Mouse (Mus musculus): ENCODE measurements around the gene I0C0044D17Rik. TPM values are rescaled to one million over a fixed set of nuclear protein-coding genes. Genes with fewer than 3 reads are reported as not detected.

I0C0044D17Rik gene
- polyA plus RNA-seq, 1 experiment from 2014 or later = not detected

- H3K27ac ChIP-seq (replicated peaks; ENCODE audit: low read depth, low read length) = no peak overlapping the region
- DNase-seq (ENCODE audit: low spot score) = no peak
- ATAC-seq (ENCODE audit: insufficient number of reproducible peaks, low FRiP score, low TSS enrichment, low read depth) = no peak
- no peaks in the 10 kb centered on the region; the same call in 1 of the 2 replicates for H3K36me3 ChIP-seq (ENCODE audit: control insufficient read depth, insufficient read depth, low read length)
- no peaks in the 10 kb centered on the region for H3K27me3 ChIP-seq (ENCODE audit: control insufficient read depth, insufficient read depth, low read length)
- H3K4me3 ChIP-seq (ENCODE audit: low read depth, low read length) = no peak overlapping the region
- no peaks in the 10 kb centered on the region for H3K9me3 ChIP-seq (ENCODE audit: control insufficient read depth, low read length)
- no peak overlapping the region for H3K9ac ChIP-seq (ENCODE audit: low read length)
- WGBS = 8% methylated on average over 16 of the region's 16 CpGs
- no peak overlapping the region for H3K4me2 ChIP-seq (ENCODE audit: low read depth, severe bottlenecking)
- H3K4me1 ChIP-seq (ENCODE audit: control insufficient read depth, insufficient read depth, low read length) = peaks cover 29% of the 10 kb centered on the region
These were observed 45.4 kb downstream of the I0C0044D17Rik start for GRCm38 (mm10) chr4:98778219-98778618.

- Histone ChIP-seq H3K27ac (replicated peaks; ENCODE audit: low read depth, low read length) (peak overlapping the region; percentile 32; the same call in 1 of the 2 replicates), H3K4me1 (ENCODE audit: control insufficient read depth, insufficient read depth, low read length) (peaks cover 29% of the 10 kb centered on the region), H3K4me3 (ENCODE audit: low read depth, low read length) (no peak overlapping the region), H3K27me3 (ENCODE audit: control insufficient read depth, insufficient read depth, low read length) (no peaks in the 10 kb centered on the region), H3K36me3 (ENCODE audit: control insufficient read depth, insufficient read depth, low read length) (no peaks in the 10 kb centered on the region), H3K9me3 (ENCODE audit: control insufficient read depth, low read length) (no peaks in the 10 kb centered on the region), H3K9ac (ENCODE audit: low read length) (no peak overlapping the region), H3K4me2 (ENCODE audit: low read depth, severe bottlenecking) (no peak overlapping the region)
- ATAC-seq (ENCODE audit: insufficient number of reproducible peaks, low FRiP score, low TSS enrichment, low read depth) (no peak), DNase-seq (ENCODE audit: low spot score) (no peak)
- WGBS = 89% methylated on average over 6 of the region's 6 CpGs
These were observed 46.2 kb downstream of the I0C0044D17Rik start for GRCm38 (mm10) chr4:98777464-98777863.

GRCm38 (mm10) chr4:98776721-98777427, 46.8 kb downstream of the I0C0044D17Rik start:
- no peak overlapping the region for H3K9ac ChIP-seq (ENCODE audit: low read length)
- peaks cover 29% of the 10 kb centered on the region for H3K4me1 ChIP-seq (ENCODE audit: control insufficient read depth, insufficient read depth, low read length)
- DNase-seq (ENCODE audit: low spot score) (peak; percentile 64), ATAC-seq (ENCODE audit: insufficient number of reproducible peaks, low FRiP score, low TSS enrichment, low read depth) (peak; percentile 83)
- WGBS = 30% methylated on average over 10 of the region's 10 CpGs
- no peak overlapping the region for H3K4me3 ChIP-seq (ENCODE audit: low read depth, low read length)
- no peaks in the 10 kb centered on the region for H3K27me3 ChIP-seq (ENCODE audit: control insufficient read depth, insufficient read depth, low read length)
- no peaks in the 10 kb centered on the region for H3K9me3 ChIP-seq (ENCODE audit: control insufficient read depth, low read length)
- no peaks in the 10 kb centered on the region for H3K36me3 ChIP-seq (ENCODE audit: control insufficient read depth, insufficient read depth, low read length)
- H3K4me2 ChIP-seq (ENCODE audit: low read depth, severe bottlenecking) = no peak overlapping the region
- H3K27ac ChIP-seq (replicated peaks; ENCODE audit: low read depth, low read length) = peak overlapping the region; percentile 32; the same call in 1 of the 2 replicates

DNA sequence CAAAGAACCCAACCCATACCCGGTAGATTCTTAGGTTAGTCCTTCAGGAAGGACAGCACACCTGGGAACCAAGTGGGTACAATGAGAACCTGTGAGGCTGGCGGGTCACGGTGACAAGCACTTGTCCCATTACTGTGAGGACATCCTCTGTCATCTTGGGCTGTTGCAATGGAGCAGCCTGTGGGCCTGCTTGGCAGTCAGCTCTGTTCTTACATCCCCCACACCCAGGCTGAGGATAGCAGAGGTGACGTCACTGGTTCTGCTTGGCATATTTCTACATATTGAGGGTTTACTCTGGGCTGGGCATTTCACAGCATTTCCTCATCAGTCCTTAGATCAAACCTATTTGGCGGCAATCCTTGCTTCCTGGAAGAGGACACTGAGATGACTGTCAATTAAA, 49.9 kb downstream of the I0C0044D17Rik start:
- Histone ChIP-seq H3K4me2 (ENCODE audit: low read depth, severe bottlenecking) (no peak overlapping the region), H3K27me3 (ENCODE audit: control insufficient read depth, insufficient read depth, low read length) (no peaks in the 10 kb centered on the region), H3K9ac (ENCODE audit: low read length) (no peak overlapping the region), H3K9me3 (ENCODE audit: control insufficient read depth, low read length) (no peaks in the 10 kb centered on the region), H3K4me3 (ENCODE audit: low read depth, low read length) (no peak overlapping the region), H3K36me3 (ENCODE audit: control insufficient read depth, insufficient read depth, low read length) (no peaks in the 10 kb centered on the region), H3K27ac (replicated peaks; ENCODE audit: low read depth, low read length) (no peak overlapping the region), H3K4me1 (ENCODE audit: control insufficient read depth, insufficient read depth, low read length) (peaks cover 21% of the 10 kb centered on the region)
- WGBS = 85% methylated on average over 5 of the region's 5 CpGs
- ATAC-seq (ENCODE audit: insufficient number of reproducible peaks, low FRiP score, low TSS enrichment, low read depth) (no peak), DNase-seq (ENCODE audit: low spot score) (no peak)

Other genes starting within 250 kb of the I0C0044D17Rik start
- gene L1td1, start 97.1 kb downstream of the I0C0044D17Rik start, polyA plus RNA-seq (2014; fragmentation: Nextera tagmentation; extraction: Ambion mirVana) = 0.23 and 0.36 TPM in 2 replicates
- 3.0 and 3.6 TPM in 2 replicates for gene Kank4, start 6.3 kb downstream of the I0C0044D17Rik start, polyA plus RNA-seq (2014; fragmentation: Nextera tagmentation; extraction: Ambion mirVana)
- 132 and 136 TPM in 2 replicates for gene Usp1, start 100.0 kb upstream of the I0C0044D17Rik start, polyA plus RNA-seq (2014; fragmentation: Nextera tagmentation; extraction: Ambion mirVana)
- gene Angptl3, start 207.1 kb upstream of the I0C0044D17Rik start, polyA plus RNA-seq (2014; fragmentation: Nextera tagmentation; extraction: Ambion mirVana) = 1.4 and 1.7 TPM in 2 replicates

Measured in limb, embryonic 11.5 days (tissue).